Mouse (Mus musculus) urinary bladder, postnatal 25 days (tissue): ENCODE data around the gene Exd2.
A peak's percentile ranks its signal among the peaks of the same experiment; 100 is the strongest.

Experiments used
- DNase-seq: peaks from one replicate; pipeline ENCODE4 v3.0.0; 2022; ENCODE audit warnings: low spot score

The Exd2 gene

GRCm38 (mm10) chr12:80498356-80498755 is 35.5 kb downstream of the Exd2 start:
- DNase-seq: no peak

GRCm38 (mm10) chr12:80500506-80500905 is 37.6 kb downstream of the Exd2 start:
- DNase-seq: no peak

GRCm38 (mm10) chr12:80504718-80505117 is 41.8 kb downstream of the Exd2 start:
- no peak for DNase-seq

- no peak for DNase-seq
These were observed 44.3 kb downstream of the Exd2 start for GRCm38 (mm10) chr12:80507041-80507745.

GRCm38 (mm10) chr12:80517977-80518376 is 55.1 kb downstream of the Exd2 start, which contains the start of gene Galnt16:
Galnt16 (plus strand) TSS chr12:80518277.
- DNase-seq: no peak

- DNase-seq: no peak
These were observed 55.5 kb downstream of the Exd2 start for GRCm38 (mm10) chr12:80518393-80518756.

- DNase-seq: no peak
These were observed 56.1 kb downstream of the Exd2 start for GRCm38 (mm10) chr12:80518757-80519620.

GRCm38 (mm10) chr12:80519621-80520332 is 56.9 kb downstream of the Exd2 start:
- peak; percentile 28 for DNase-seq

GRCm38 (mm10) chr12:80522006-80522405 is 59.1 kb downstream of the Exd2 start:
- no peak for DNase-seq

- DNase-seq: no peak
These were observed 61.5 kb downstream of the Exd2 start for GRCm38 (mm10) chr12:80524276-80524921.

- no peak for DNase-seq
These were observed 62.6 kb downstream of the Exd2 start for GRCm38 (mm10) chr12:80525513-80525912.

GRCm38 (mm10) chr12:80526511-80526910 is 63.6 kb downstream of the Exd2 start:
- no peak for DNase-seq

- no peak for DNase-seq
These were observed 65.0 kb downstream of the Exd2 start for GRCm38 (mm10) chr12:80527727-80528389.

- DNase-seq: no peak
These were observed 67.2 kb downstream of the Exd2 start for GRCm38 (mm10) chr12:80530052-80530451.

- no peak for DNase-seq
These were observed 67.7 kb downstream of the Exd2 start for GRCm38 (mm10) chr12:80530630-80531029.

- no peak for DNase-seq
These were observed 68.7 kb downstream of the Exd2 start for GRCm38 (mm10) chr12:80531585-80531984.

GRCm38 (mm10) chr12:80533876-80534275 is 71.0 kb downstream of the Exd2 start:
- DNase-seq: no peak

- no peak for DNase-seq
These were observed 74.4 kb downstream of the Exd2 start for GRCm38 (mm10) chr12:80537313-80537712.

GRCm38 (mm10) chr12:80538311-80538710 is 75.4 kb downstream of the Exd2 start:
- no peak for DNase-seq

GRCm38 (mm10) chr12:80545310-80545709 is 82.4 kb downstream of the Exd2 start:
- no peak for DNase-seq

GRCm38 (mm10) chr12:80549646-80550045 is 86.8 kb downstream of the Exd2 start:
- no peak for DNase-seq
